Mouse (Mus musculus) frontal cortex, postnatal 10 days (tissue): Measurements from ENCODE around the gene Nuak1.

Source experiments
- DNase-seq, 2 experiments: peaks; one replicate each; pipeline ENCODE4 v3.0.0; 2022; ENCODE audit warnings: low spot score in 2 of 2, mixed read lengths in 1 of 2

Nuak1 gene

DNA sequence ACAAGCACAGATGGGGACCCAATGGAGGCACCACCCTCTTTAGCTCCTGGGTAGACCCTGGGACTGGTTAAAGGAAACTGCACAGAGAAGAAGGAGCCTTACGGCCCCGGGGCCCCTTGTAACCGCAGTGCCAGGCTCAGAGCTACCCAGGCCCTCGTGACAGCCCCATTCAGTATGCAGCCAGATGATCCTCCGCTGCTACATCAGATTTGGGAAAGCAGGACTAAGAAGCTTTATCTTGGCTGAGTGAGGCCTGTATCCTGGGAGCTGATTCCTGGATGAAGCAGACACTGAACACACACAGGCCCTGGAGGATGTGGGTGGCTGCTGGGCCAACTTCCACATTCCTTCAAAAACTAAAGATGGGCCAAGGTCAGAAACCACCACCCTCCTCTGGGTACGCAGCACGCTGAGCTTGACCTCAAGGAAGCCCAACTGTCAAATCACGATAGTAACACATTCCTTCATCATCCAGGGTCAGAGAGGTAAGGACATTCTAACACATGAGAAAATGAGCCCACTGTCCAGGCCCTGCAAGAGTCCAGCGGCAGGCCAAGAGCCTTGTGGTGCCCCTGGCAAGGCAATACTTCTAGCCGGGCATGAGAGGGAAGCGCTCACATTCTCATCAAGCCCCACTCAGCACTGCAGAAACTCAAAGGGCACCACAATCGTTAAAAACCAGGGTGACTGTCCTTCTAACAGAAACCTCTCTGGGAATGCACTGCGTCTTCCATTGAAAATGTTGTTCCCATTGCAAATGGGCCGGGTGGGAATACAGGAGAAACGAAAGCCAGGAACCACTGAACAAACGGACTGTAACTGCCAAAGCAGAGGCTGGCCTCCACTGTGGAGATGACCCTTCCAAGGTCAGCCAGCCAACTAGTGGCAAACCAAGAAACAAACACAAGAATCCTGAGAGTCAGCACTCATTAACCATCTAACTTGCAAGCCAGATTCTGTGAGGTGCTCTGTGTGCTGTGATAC lies 29.0 kb downstream of the Nuak1 start:
- DNase-seq = no peak

DNA sequence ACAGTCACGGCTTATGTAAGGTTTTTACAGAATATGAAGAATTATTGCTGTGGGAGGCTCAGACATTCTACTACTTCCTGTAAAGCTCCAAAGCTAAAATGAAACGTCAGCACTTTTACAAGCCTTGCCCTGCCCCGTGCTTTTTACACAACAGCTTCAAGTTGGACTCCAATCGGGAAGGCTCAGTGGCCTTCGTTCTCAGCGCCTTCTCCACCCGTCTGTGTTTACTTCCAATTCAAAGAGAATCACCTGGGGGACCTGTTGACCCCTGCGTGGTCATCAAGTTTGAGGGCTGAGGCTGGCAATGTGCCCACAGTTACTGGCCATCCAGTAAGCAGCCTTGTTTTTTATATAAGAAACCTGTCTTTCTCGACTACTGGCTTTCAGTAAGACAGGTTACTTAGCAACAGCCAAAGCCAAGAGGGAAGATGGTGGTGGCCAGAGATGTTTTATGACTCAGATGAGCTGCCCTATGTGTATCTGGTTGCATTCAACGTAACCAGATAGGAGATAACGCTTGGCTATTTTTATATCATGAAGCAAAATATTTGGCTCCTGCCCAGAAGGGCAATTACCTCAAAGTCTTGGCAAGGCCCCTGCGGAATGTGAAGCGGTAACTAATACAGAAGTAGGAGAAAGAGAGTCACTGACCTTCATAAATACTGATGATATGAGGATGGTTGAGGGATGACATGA lies 31.3 kb downstream of the Nuak1 start:
- no peak for DNase-seq

DNA sequence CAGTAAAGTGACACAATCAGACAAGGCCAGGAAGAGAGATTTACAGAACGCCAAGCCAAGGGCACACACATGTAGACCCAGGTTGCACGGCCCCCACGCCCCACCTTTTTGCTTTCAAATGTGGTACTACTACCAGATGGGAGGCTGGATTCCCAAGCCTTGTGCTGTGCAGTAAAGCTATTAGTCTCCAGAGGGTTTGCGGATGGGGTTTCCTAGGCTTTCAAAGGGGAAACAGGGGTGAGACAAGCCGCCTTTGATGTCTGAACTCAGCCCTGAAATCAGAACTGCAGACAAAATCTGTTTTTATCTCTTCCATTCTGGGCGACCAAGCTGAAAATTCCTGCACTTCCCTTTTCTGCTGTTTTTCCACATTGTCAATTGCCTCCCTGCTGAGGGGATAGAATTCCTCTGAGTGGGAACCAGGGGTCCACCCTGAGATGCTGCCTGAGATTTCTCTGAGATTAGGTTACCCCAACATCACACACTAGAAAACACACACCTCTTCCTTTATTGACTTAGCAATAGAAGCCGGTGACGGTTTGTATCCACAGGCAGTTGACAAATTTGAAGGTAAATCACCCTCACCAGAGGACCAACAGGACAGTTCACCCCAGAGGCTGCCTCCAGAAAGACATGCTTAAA lies 35.1 kb downstream of the Nuak1 start:
- no peak for DNase-seq

DNA sequence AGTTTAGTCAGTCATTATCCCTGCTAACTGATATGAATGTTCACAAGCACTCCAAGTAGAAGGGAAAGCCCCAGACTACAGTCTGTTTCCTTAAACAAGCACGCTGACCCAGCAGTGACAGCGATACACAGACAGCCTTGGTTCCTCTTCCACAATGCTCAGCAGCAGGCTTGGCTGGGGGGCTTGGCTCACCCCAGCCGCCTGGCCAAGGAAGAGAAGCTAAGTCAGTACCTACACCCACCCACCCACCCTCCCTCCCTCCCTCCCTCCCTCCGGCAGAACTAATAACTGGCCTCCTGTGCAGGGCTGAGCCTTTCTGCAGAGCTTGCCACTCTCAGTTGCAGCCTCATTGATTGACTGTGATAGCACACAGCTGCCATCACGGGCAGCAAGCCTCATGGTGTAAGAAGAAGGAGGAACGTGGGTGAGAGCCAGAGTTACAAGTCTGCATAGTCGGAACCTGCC lies 38.5 kb downstream of the Nuak1 start:
- no peak for DNase-seq

DNA sequence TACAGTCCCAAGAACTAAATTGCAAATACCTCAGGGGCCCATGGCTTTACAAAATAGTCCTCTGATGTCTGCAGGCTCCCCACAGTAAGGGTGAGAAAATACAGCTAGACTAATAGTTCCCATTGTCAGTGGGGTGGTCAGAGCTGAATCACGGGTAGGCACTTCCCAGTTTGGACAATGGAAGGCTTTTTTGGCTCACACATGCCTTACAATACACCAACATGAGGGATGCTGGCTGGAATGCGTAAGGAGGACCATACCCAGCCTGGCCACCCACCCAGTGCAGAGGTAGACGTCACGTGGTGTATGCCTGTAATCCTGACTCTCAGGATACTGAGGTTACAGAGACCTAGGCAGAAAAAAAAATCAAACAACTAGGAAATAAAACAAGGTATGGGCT lies 39.2 kb downstream of the Nuak1 start:
- DNase-seq = no peak

DNA sequence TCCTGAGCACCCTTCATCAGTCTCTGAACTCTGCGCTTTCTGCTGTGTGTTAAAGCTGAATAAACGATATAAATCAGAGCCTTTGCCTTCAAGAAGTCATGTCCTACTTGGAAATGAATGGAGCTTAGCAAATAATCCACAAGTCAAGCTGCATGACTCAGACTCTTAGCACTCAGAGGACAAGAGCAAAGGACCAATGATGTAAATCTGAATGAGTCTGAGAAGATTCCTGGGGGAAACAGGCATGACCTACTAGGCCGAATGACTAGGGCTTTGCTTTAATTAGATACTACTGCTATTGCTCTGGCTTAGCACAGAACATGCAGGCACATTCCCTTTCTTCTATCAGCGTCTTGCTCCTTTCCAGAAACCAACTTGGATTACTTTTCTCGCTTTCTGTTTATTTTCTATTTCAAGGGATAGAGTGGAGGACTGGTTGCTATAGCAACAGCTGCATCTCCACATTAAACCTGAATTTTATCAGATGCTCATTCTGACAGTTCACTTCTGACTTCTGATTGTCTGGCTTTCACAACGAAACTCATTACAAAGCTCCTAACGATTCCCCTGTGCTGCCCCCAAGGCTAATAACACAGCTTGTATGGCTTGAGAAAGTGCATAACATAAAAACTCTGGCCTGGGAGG lies 40.2 kb downstream of the Nuak1 start:
- DNase-seq = no peak

DNA sequence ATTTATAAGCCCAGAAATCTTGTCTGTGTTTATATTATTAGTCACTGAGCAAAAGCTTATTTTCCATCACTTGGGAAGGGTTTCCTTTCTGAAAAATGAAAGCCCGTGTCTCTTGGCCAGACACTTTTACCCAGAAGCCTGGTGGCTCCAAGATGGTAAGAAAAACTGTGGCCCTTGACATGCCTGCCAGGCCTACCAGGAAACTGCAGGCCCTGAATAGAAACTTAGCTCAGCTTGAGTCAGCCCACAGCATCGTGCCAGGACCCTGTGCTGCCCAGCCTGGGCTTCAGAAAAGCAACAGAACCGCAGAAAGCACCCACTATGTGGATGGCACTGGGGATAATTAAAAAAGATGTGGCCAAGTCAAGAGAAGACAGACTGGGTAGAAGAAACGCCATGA lies 43.1 kb downstream of the Nuak1 start:
- no peak for DNase-seq

DNA sequence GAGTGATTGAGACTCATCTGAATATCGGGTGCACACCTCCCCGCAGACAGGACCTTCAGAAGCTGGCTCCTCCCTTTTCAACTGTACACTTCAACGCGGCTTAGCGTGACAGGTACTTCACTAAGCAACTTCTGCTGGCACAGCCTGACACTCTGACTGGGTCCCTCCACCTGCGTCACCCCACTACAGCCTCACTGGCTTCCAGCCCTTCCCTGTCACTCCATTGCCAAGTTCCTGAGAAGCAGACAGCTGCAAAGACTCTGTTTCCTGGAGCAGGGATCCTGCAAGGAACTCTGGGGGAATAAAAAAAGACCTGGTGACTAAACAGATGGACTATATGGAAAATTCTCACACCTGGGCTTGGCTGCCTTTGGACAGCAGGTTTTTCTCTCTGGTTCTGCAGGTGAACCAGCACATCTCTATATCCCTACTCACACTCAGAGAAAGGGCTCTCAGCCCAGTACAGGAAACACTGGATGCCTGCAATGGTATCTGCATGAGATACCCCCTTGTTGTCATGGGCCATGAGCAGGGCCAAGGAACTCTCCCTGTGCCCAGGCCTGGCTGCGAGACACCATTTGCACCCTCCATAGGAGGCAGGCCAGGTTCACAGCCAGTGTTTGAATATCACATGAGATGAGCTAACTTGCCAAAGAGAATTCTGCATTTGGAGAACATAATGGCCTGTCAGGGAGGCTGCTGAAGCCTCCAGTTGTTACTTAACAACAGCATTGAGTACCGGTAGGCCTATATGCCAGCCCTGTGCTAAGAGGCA lies 44.3 kb downstream of the Nuak1 start:
- no peak for DNase-seq

DNA sequence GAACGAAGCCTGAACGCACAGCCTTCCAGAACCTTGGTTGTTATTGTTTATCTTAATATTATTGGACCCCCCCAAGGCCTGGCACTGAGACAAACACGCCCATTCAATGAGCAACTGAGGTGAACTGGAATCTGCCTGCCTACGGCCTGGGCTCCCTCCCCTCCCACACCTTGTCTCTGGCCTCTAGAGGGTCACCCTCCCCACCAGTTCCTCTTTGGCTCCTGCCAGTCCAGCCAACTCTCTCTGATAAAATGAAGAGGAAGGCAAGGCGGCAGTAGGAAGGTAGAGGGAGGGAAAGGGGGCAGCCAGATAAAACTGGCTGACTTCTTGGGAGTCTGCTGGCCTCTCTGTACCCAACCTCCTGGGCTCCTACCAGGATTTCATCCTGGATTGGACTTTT lies 45.1 kb downstream of the Nuak1 start:
- DNase-seq = no peak

DNA sequence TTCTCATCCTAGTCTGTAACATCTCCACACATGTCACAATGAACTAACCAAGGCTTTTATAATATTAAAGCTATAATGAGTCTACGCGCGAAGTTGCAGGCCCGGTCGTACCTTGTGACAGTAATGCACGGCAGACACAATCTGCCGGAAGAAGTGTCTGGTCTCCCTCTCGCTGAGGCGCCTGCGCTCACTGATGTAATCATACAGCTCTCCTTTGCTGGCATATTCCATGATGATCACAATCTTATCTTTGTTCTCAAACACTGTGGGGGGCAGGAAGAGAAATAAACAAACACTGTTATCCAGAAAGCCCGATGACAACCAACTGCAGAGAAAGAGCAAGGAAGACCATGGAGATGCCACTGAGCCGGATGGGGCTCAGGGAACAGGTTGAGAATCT lies 46.5 kb downstream of the Nuak1 start:
- DNase-seq = no peak

DNA sequence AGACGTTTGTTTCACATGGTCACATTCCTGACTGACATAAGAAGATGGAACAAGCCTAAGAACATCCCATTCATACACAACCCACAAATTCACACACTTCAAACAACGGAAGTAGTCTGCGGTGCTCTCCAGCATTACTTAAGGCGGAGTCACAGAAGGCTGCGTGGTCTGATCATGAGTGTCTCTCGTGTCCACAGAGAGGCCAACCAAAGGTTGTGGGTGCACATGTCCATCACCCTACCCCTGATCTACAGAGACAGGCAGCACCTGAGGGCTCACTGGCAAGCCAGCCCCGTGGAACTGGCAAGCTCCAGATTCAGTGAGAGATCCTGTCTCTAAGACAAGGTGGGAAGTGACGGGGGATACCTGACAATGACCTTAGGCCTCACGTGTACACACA lies 47.0 kb downstream of the Nuak1 start:
- no peak for DNase-seq

DNA sequence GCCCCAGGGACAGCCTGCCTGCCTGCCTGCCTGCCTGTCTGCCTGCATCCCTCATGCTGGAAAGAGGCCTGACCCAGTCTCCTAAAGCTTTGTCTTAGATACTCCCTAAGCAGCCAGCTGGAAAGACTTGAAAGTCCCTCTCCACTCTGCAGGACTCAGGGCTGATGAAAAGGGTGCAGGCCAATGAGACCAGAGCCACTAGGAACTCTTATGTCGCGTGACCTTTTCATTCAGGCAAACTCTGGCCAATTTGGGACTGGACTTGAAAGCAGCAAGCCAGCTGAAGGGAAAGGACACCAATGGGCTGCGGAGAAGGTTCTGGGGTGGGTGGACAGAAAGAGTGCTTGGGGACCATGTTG lies 47.7 kb downstream of the Nuak1 start:
- no peak for DNase-seq

DNA sequence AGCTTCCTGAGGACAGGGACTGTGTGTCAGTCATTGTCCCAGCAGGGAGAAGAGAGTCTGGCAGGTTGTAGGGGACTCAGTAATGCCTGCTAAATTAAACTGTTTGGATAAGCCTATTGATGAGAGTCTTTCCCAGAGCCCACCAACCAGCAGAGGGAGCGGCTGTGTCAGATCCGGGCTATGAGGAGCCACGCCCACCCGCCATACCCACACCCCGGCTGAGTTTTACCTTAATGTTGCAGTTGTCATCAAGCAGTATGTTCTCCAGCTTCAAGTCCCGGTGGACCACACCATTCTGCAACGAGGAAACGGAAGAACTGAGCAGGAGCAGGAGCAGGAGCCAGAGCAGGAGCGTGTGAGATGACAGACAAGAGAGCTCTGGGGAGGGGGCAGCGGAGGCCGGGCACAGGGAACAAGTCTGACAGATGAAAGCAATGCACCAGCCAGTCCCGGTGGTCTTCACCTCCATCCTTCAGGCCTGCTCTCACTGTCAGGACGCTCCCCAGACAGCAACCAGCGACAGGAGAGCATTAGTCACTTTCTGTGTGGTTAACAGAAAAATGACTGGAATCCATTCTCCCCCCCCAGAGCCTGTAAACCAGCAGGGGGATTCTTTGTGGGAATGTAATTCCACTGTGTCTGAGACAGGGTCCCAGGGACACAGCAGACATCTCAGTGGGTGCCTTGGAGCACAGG lies 48.2 kb downstream of the Nuak1 start:
- DNase-seq = no peak

DNA sequence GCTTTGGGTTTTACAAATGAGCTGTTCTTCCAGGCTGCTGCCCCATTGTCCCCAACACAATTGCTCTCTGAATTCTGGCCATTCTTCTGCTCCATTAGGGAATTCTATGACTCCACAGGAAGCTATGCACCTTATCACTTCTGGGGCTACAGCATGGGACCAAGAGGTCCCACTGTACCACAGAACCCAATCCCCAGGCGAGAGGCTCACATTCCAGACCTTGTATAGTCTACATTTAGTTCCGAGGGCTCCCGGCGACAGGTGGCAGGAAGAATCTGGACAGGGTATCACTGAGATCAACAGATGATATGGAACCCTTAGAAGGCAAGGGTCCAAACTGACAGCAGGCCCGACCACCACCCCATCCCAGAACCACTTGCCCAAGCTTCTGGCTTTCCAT lies 50.7 kb downstream of the Nuak1 start:
- DNase-seq = no peak

DNA sequence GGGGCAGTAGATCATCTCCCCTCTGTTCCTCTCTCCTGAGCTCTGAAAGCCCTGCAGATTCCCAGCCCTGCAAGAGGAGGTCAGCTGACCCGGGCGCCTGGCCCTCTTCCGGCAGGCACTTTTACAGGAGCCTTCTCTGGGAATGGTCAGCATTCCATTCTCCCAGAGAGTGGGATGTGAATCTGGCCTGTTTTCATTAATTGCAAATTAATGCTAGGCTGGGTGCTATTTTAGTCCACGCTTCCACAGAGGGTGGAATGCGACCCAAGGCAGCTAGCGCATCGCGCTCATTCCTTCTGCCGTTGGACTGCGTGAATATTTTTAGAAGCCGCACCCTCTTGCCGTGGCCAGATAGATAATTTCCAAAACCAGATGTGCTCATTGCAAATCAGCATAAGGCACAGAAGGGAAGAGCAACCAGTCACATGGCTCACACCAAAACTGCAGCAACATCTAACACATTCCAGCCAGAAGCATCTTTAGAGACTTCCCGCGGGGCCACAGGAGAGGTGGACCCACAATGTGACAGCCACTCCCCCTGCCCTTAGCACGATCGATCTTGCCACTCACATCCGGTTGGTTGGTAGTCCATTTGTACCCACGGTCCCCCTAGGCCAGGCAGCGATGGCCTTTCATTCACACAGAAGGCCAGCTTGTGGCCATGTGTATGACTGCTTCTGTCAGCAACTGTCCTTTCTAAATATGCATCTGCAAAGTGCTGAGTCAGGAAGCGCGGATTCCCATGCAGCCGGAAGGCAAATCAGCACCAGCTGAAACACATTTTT lies 51.8 kb downstream of the Nuak1 start:
- peak in 1 of 2 experiments; percentile 52 for DNase-seq

DNA sequence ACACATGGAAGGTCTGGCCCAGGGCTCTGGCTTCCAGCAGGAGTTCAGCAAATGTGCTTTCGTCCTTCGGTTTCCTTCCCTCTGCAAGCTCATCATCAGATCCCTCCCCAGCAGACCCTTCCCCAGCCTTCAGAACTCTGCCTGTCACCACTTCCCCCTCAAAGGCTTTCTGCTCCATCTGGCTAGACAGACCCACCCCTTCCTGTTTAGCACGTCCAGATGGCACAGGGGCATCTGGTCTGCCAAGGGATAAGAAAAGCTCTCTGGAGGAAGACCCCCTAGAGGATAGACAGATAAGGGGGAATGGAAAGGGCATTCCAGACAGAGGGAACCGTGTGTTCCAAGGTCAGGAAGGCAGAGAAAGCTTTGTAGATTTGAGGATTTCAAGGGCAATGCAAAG lies 53.1 kb downstream of the Nuak1 start:
- DNase-seq = no peak

DNA sequence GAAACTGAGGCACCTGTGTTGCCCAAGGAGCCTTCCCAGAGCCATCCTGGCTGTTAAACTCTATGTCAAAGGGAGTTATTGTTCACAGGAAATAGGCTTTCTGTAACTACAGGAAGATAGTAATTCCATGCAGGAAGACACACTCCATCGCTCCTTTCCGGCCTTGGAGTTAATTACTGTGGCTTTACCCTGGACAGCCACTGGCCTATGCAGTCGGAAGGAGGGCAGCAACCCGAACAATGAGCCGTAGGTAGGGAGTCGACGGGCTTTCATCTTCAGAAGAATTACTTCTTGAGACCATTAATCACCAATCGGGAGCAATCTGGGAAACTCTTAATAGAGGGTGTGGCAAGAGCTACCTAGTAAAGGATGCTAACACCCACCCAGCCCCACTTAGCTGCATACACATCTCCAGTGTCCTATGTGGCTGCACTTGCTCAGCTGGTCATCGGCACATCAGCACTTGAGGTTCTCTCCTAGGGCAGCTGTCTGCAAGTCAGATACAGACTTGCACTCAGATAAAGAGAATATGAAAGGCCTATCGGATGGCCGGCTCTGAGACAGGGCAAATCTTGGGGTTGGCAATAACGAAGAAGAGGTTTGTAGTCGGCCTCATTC lies 53.7 kb downstream of the Nuak1 start:
- DNase-seq = no peak

DNA sequence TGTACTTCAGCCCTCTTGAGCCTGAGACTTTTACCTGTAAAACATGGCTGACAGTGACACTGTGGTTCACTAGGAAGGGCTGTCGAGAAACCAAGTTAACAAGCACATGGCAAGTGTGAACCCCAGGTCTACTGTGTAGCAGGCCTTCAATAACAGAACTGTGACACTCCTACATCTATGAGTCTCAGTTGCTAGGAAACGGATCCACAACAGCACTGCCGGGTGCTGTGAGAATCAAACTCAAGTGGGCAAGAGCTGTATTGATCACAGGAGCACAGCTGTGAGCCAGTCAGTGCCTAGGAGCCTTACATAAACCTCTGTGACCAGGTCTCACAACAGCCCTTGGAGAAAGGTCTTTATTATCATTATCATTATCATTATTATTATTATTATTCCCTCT lies 54.2 kb downstream of the Nuak1 start:
- DNase-seq = no peak

DNA sequence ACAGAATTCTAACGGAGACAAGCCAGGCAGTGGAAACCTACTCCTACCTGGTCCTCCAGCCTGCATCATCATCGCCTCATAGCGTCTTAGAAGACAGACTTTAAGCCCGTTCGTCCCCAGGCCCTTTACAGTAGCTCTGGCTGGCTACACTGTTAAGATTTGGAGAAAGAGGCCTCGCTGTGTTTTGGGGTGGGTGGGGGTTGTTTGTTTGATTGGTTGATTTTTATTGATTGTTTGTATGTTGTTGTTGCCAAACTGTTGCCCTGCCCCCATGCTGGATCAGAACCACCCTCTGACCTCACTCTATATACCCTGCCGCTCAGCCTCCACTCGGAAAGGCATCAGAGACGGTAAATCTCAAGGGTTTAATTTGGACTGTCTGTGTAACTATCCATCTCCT lies 55.6 kb downstream of the Nuak1 start:
- DNase-seq = no peak
